ENCODE assay signal across 32 mouse cellular contexts in the genomic region with DNA sequence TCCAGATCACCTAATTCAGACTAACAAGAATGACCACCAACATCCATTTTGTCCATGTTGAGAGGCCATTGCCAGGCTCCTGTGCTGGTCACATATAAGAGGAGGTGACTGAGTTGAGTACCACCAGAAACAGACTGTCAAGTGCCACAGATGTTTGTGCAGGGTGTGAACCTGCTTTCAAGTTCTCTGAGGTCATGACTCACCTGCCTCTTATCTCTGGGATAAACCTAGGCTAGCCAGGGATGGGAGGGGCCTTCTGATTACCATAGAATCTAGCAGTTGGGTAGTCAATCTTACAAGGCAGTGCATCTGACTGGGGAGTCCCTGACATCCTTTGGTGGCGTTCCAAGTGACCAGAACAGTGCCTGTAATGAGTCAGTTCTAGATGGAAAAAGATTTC. TPM values are rescaled to one million over a fixed set of nuclear protein-coding genes. Genes with fewer than 3 reads are reported as not detected.
DNase-seq lines count a peak whose midpoint lies in the region; ATAC-seq and TF ChIP-seq lines count a peak whose summit lies in the region.
"Had no signal": no experiment of that assay in that cellular context is flagged by ENCODE, and none has a peak within 500 bp of the region (broad histone marks: within the 10 kb centered on the region; RNA-seq: fewer than 3 reads in every experiment).

No protein-coding gene starts in this region.

- WGBS in lung, adult 2 months = 90% methylated on average over 1 of the region's 1 CpGs
- 63% methylated on average over 1 of the region's 1 CpGs for whole genome bisulfite sequencing in intestine, embryonic 16.5 days
- WGBS in stomach, embryonic 16.5 days = 64% methylated on average over 1 of the region's 1 CpGs

- H3K9ac ChIP-seq in intestine, embryonic 16.5 days (ENCODE audit: low read depth, low read length) = no peak overlapping the region
- no peak overlapping the region for H3K9ac ChIP-seq in stomach, embryonic 16.5 days (ENCODE audit: low read length)
- H3K9ac ChIP-seq: forebrain, embryonic 13.5 days; heart, embryonic 15.5 days; hindbrain, embryonic 13.5 days; limb, embryonic 12.5 days; liver, embryonic 13.5 days; neural tube, embryonic 15.5 days had no signal

- no peaks in the 10 kb centered on the region for H3K4me1 ChIP-seq in lung, adult 2 months (ENCODE audit: control insufficient read depth, insufficient read depth, low read length)
- H3K4me1 ChIP-seq in intestine, embryonic 16.5 days (ENCODE audit: control insufficient read depth, insufficient read depth, low read length) = peaks cover 9% of the 10 kb centered on the region; the same call in 1 of the 2 replicates
- 0 out of 2 replicates have a peak, but pooled peaks cover 3% of the 10 kb centered on the region for H3K4me1 ChIP-seq in stomach, embryonic 16.5 days (ENCODE audit: control insufficient read depth, insufficient read depth, low read length)
- H3K4me1 ChIP-seq: forebrain, embryonic 13.5 days; heart, embryonic 10.5 days; heart, embryonic 15.5 days; hindbrain, embryonic 13.5 days; limb, embryonic 12.5 days; neural tube, embryonic 15.5 days had no signal

- no peak overlapping the region for H3K4me3 ChIP-seq in lung, adult 2 months (replicated peaks; ENCODE audit: extremely low read depth, low read depth, low read length)
- H3K4me3 ChIP-seq in intestine, embryonic 16.5 days (ENCODE audit: low read length) = no peak overlapping the region
- no peak overlapping the region for H3K4me3 ChIP-seq in stomach, embryonic 16.5 days (replicated peaks; ENCODE audit: low read length)
- H3K4me3 ChIP-seq: forebrain, embryonic 13.5 days; heart, embryonic 10.5 days; heart, embryonic 15.5 days; hindbrain, embryonic 13.5 days; limb, embryonic 12.5 days; liver, embryonic 13.5 days; neural tube, embryonic 15.5 days had no signal

- no peak for TF ChIP-seq CTCF in lung, adult 2 months (IDR thresholded peaks at IDR 0.05; ENCODE audit: insufficient read depth, low read length)

- TF ChIP-seq POLR2A in lung, adult 2 months (IDR thresholded peaks at IDR 0.05; ENCODE audit: borderline replicate concordance, extremely low read depth, low read depth, low read length) = no peak

- peak; percentile 58 to 70 for DNase-seq in lung, adult 18-20 months
- DNase-seq in lung, adult 2 months = no peak
- DNase-seq in lung, postnatal 10 days = peak; percentile 42
- DNase-seq in thymus, postnatal 25 days = no peak
- DNase-seq in layer of hippocampus, adult 9-10 months (ENCODE audit: low spot score) = no peak
- no peak for DNase-seq in layer of hippocampus, postnatal 25 days (ENCODE audit: extremely low spot score in 1 of 2, low spot score in 1 of 2)
- DNase-seq: adrenal gland, adult 8-10 months; cerebellum, adult 8-10 months; cerebellum, postnatal 36 days; gastrocnemius, postnatal 14 days; heart, adult 11 months; heart, postnatal 36 days; kidney, adult 2 months; kidney, postnatal 4 days; layer of hippocampus, adult 9-11 months; liver, embryonic 13.5 days; midbrain, embryonic 14.5 days; retina, postnatal 1 day; right cerebral cortex, postnatal 14 days; thymus, adult 2 months had no signal

- ATAC-seq in intestine, embryonic 16.5 days = peak; percentile 83
- ATAC-seq in stomach, embryonic 16.5 days (ENCODE audit: insufficient read depth, low FRiP score) = peak; percentile 76
- ATAC-seq: forebrain, embryonic 13.5 days had no signal

- H3K9me3 ChIP-seq in intestine, embryonic 16.5 days (ENCODE audit: control insufficient read depth, low read length) = no peaks in the 10 kb centered on the region
- H3K9me3 ChIP-seq in stomach, embryonic 16.5 days (replicated peaks; ENCODE audit: control insufficient read depth, low read length) = no peaks in the 10 kb centered on the region
- H3K9me3 ChIP-seq: forebrain, embryonic 13.5 days; heart, embryonic 10.5 days; heart, embryonic 15.5 days; hindbrain, embryonic 13.5 days; limb, embryonic 12.5 days; liver, embryonic 13.5 days; neural tube, embryonic 15.5 days had no signal

- no peak overlapping the region for H3K4me2 ChIP-seq in intestine, embryonic 16.5 days (ENCODE audit: low read depth, low read length)
- H3K4me2 ChIP-seq in stomach, embryonic 16.5 days (ENCODE audit: low read depth, low read length) = no peak overlapping the region
- H3K4me2 ChIP-seq: forebrain, embryonic 13.5 days; heart, embryonic 15.5 days; hindbrain, embryonic 13.5 days; limb, embryonic 12.5 days; liver, embryonic 13.5 days; neural tube, embryonic 15.5 days had no signal

- no peaks in the 10 kb centered on the region for H3K36me3 ChIP-seq in intestine, embryonic 16.5 days (ENCODE audit: control insufficient read depth, insufficient read depth, low read length)
- no peaks in the 10 kb centered on the region for H3K36me3 ChIP-seq in stomach, embryonic 16.5 days (ENCODE audit: control insufficient read depth, insufficient read depth, low read length)
- H3K36me3 ChIP-seq: G1E; heart, embryonic 10.5 days; heart, embryonic 15.5 days; hindbrain, embryonic 13.5 days; limb, embryonic 12.5 days; liver, embryonic 13.5 days; neural tube, embryonic 15.5 days had no signal

- no peaks in the 10 kb centered on the region for H3K27me3 ChIP-seq in intestine, embryonic 16.5 days (replicated peaks; ENCODE audit: control insufficient read depth, insufficient read depth, low read length)
- H3K27me3 ChIP-seq in stomach, embryonic 16.5 days (ENCODE audit: control insufficient read depth, insufficient read depth, low read length) = no peaks in the 10 kb centered on the region
- H3K27me3 ChIP-seq: forebrain, embryonic 13.5 days; heart, embryonic 15.5 days; hindbrain, embryonic 13.5 days; limb, embryonic 12.5 days; liver, embryonic 13.5 days; neural tube, embryonic 15.5 days had no signal

- no peak overlapping the region for H3K27ac ChIP-seq in intestine, embryonic 16.5 days (ENCODE audit: low read length)
- H3K27ac ChIP-seq in stomach, embryonic 16.5 days (ENCODE audit: low read length) = no peak overlapping the region
- H3K27ac ChIP-seq: forebrain, embryonic 13.5 days; heart, embryonic 10.5 days; heart, embryonic 15.5 days; hindbrain, embryonic 13.5 days; limb, embryonic 12.5 days; liver, embryonic 13.5 days; macrophage; neural tube, embryonic 15.5 days had no signal

RNA-seq across cellular contexts. Expression of a gene that starts 13.2 kb away (rescaled TPM):
- 7.8 and 10.4 TPM in 2 replicates for polyA plus RNA-seq in lung, adult 2 months (2012; rRNA removed)
- polyA plus RNA-seq in intestine, embryonic 16.5 days (2015; fragmentation: Nextera tagmentation; extraction: Ambion mirVana) = 11.7 and 15.3 TPM in 2 replicates
- 15.3 and 19.2 TPM in 2 replicates for polyA plus RNA-seq in stomach, embryonic 16.5 days (2015; fragmentation: Nextera tagmentation; extraction: Ambion mirVana)
- total RNA-seq in layer of hippocampus, postnatal 25 days (2021) = 1 to 10 TPM; 5.2 to 5.3 TPM
- total RNA-seq: megakaryocyte-erythroid progenitor cell, adult 5-6 weeks; monocyte, adult 5-6 weeks had no signal
- polyA plus RNA-seq: G1E, macrophage had no signal

Comparison
In these comparisons a context has a peak if more than half of its experiments do, and no peak if none do; other contexts are left out.
1. DNase-seq: peak in lung, adult 18-20 months (2 of 2) and lung, postnatal 10 days (single experiment); none in lung, adult 2 months (single experiment), thymus, postnatal 25 days (single experiment), layer of hippocampus, adult 9-10 months (single experiment) and layer of hippocampus, postnatal 25 days (0 of 2).